Comparison of ENCODE assay signal across 9 mouse cellular contexts in genomic region chr8:72353700-72354045, GRCm38 (mm10). TPM values are rescaled to one million over a fixed set of nuclear protein-coding genes. Genes with fewer than 3 reads are reported as not detected.
DNase-seq lines count a peak whose midpoint lies in the region; ATAC-seq and TF ChIP-seq lines count a peak whose summit lies in the region.
"Had no signal": no experiment of that assay in that cellular context is flagged by ENCODE, and none has a peak within 500 bp of the region (broad histone marks: within the 10 kb centered on the region; RNA-seq: fewer than 3 reads in every experiment).

No protein-coding gene starts in this region.

- 41% methylated on average over 7 of the region's 7 CpGs for WGBS in heart, embryonic 16.5 days
- WGBS in lung, postnatal 0 days, result 53% methylated on average over 7 of the region's 7 CpGs
- WGBS in lung, adult 2 months, result 70% methylated on average over 7 of the region's 7 CpGs
- 65% methylated on average over 7 of the region's 7 CpGs for WGBS in bone marrow, adult 2 months

- intact Hi-C loops in heart, postnatal 14 days (cut with DNase I), result no loop called here

- ATAC-seq in heart, embryonic 16.5 days (replicated peaks; ENCODE audit: extremely low read depth, insufficient read depth, low FRiP score), result no peak
- ATAC-seq in lung, postnatal 0 days, result no peak
- no peak for ATAC-seq in erythroid progenitor cell, adult 5-6 weeks (replicated peaks; ENCODE audit: low FRiP score, poor library complexity, severe bottlenecking)

- no peak for TF ChIP-seq CTCF in lung, postnatal 0 days (IDR thresholded peaks at IDR 0.05)
- no peak for TF ChIP-seq CTCF in lung, adult 2 months (IDR thresholded peaks at IDR 0.05; ENCODE audit: insufficient read depth, low read length)
- TF ChIP-seq CTCF in bone marrow, adult 2 months (IDR thresholded peaks at IDR 0.05; ENCODE audit: control insufficient read depth, insufficient read depth, low read length), result no peak

- no peak overlapping the region for H3K4me3 ChIP-seq in heart, embryonic 16.5 days (ENCODE audit: low read length)
- H3K4me3 ChIP-seq in lung, postnatal 0 days (ENCODE audit: low read depth, low read length), result no peak overlapping the region
- H3K4me3 ChIP-seq in lung, adult 2 months (replicated peaks; ENCODE audit: extremely low read depth, low read depth, low read length), result no peak overlapping the region
- H3K4me3 ChIP-seq in bone marrow, adult 2 months (replicated peaks; ENCODE audit: control insufficient read depth, low read depth, low read length), result no peak overlapping the region

- no peaks in the 10 kb centered on the region for H3K27me3 ChIP-seq in heart, embryonic 16.5 days (ENCODE audit: control insufficient read depth, insufficient read depth, low read length)
- H3K27me3 ChIP-seq in lung, postnatal 0 days (replicated peaks; ENCODE audit: insufficient read depth, low read length), result no peaks in the 10 kb centered on the region

- peak overlapping the region; percentile 24; the same call in 1 of the 2 replicates for H3K9ac ChIP-seq in heart, embryonic 16.5 days (ENCODE audit: low read length)
- no peak overlapping the region for H3K9ac ChIP-seq in lung, postnatal 0 days (replicated peaks; ENCODE audit: low read depth)

- peak overlapping the region; percentile 30 for H3K27ac ChIP-seq in heart, embryonic 16.5 days (ENCODE audit: low read length)
- peak overlapping the region; percentile 65 for H3K27ac ChIP-seq in lung, postnatal 0 days (ENCODE audit: low read length)
- peak overlapping the region; percentile 86 for H3K27ac ChIP-seq in bone marrow, adult 2 months (ENCODE audit: control insufficient read depth, insufficient read depth, low read depth, low read length, poor library complexity)

- no peak overlapping the region for H3K4me2 ChIP-seq in heart, embryonic 16.5 days (ENCODE audit: low read depth, low read length)
- H3K4me2 ChIP-seq in lung, postnatal 0 days (replicated peaks; ENCODE audit: low read depth, low read length), result no peak overlapping the region

- DNase-seq in heart, postnatal 14 days, result no peak
- DNase-seq in lung, postnatal 0 days (ENCODE audit: low spot score), result no peak
- no peak for DNase-seq in lung, adult 2 months
- peak; percentile 68 for DNase-seq in naive thymus-derived CD4-positive, alpha-beta T cell, adult 2 months (ENCODE audit: low read depth)
- DNase-seq in spleen, postnatal 14 days (ENCODE audit: low spot score in 2 of 2), result no peak
- DNase-seq: cerebellum, postnatal 36 days had no signal

- no peak for TF ChIP-seq EP300 in lung, postnatal 0 days (IDR thresholded peaks at IDR 0.05)

- no peaks in the 10 kb centered on the region for H3K9me3 ChIP-seq in heart, embryonic 16.5 days (replicated peaks; ENCODE audit: control insufficient read depth, low read length)
- H3K9me3 ChIP-seq in lung, postnatal 0 days (ENCODE audit: low read length), result no peaks in the 10 kb centered on the region

- H3K4me1 ChIP-seq in heart, embryonic 16.5 days (ENCODE audit: control insufficient read depth, insufficient read depth, low read length), result peaks cover 30% of the 10 kb centered on the region
- H3K4me1 ChIP-seq in lung, postnatal 0 days (ENCODE audit: insufficient read depth, low read depth, low read length), result 0 out of 2 replicates have a peak, but pooled peaks cover 3% of the 10 kb centered on the region
- H3K4me1 ChIP-seq in lung, adult 2 months (ENCODE audit: control insufficient read depth, insufficient read depth, low read length), result peaks cover 30% of the 10 kb centered on the region
- peaks cover 34% of the 10 kb centered on the region for H3K4me1 ChIP-seq in bone marrow, adult 2 months (ENCODE audit: control insufficient read depth, insufficient read depth, low read length)

- peaks cover 10% of the 10 kb centered on the region; the same call in 1 of the 2 replicates for H3K36me3 ChIP-seq in heart, embryonic 16.5 days (ENCODE audit: control insufficient read depth, insufficient read depth)
- no peaks in the 10 kb centered on the region for H3K36me3 ChIP-seq in lung, postnatal 0 days (ENCODE audit: insufficient read depth, low read length)

- no peak for TF ChIP-seq POLR2A in lung, adult 2 months (IDR thresholded peaks at IDR 0.05; ENCODE audit: borderline replicate concordance, extremely low read depth, low read depth, low read length)
- no peak for TF ChIP-seq POLR2A in bone marrow, adult 2 months (IDR thresholded peaks at IDR 0.05; ENCODE audit: borderline replicate concordance, control insufficient read depth, low read depth, low read length)

RNA-seq across cellular contexts. Expression of gene Klf2, which starts 34.8 kb away (rescaled TPM):
- polyA plus RNA-seq in heart, embryonic 16.5 days (2015; fragmentation: Nextera tagmentation; extraction: Ambion mirVana), result 14.8 and 15.3 TPM in 2 replicates
- 100 to 1,000 TPM; 113 to 115 TPM for total RNA-seq in heart, postnatal 14 days (2021)
- 65.3 and 74.1 TPM in 2 replicates for polyA plus RNA-seq in lung, postnatal 0 days (2015; fragmentation: Nextera tagmentation; extraction: Ambion mirVana)
- polyA plus RNA-seq in lung, adult 2 months (2012; rRNA removed), result 144 and 340 TPM in 2 replicates
- 123 and 179 TPM in 2 replicates for polyA plus RNA-seq in bone marrow, adult 2 months (2011; ENCODE audit: insufficient read depth, insufficient read length, low replicate concordance, missing spikeins)
- total RNA-seq in erythroid progenitor cell, adult 5-6 weeks (2015; ENCODE audit: low replicate concordance), result 5.4 and 13.3 TPM in 2 replicates
- 2.9 and 5.5 TPM in 2 replicates for total RNA-seq in erythroid progenitor cell, adult 5-6 weeks (2017; ENCODE audit: low replicate concordance)

RNA-seq across cellular contexts. Expression of gene Gm10282, which starts 48.6 kb away (rescaled TPM):
- polyA plus RNA-seq in heart, embryonic 16.5 days (2015; fragmentation: Nextera tagmentation; extraction: Ambion mirVana), result 15.0 and 30.4 TPM in 2 replicates
- total RNA-seq in heart, postnatal 14 days (2021), result 1 to 10 TPM; 9.7 TPM
- polyA plus RNA-seq in lung, postnatal 0 days (2015; fragmentation: Nextera tagmentation; extraction: Ambion mirVana), result 5.7 and 6.1 TPM in 2 replicates
- polyA plus RNA-seq in lung, adult 2 months (2012; rRNA removed), result 0.53 and 1.8 TPM in 2 replicates
- 514 and 1,002 TPM in 2 replicates for polyA plus RNA-seq in bone marrow, adult 2 months (2011; ENCODE audit: insufficient read depth, insufficient read length, low replicate concordance, missing spikeins)
- 32.8 and 36.5 TPM in 2 replicates for total RNA-seq in erythroid progenitor cell, adult 5-6 weeks (2015; ENCODE audit: low replicate concordance)
- 19.9 and 23.5 TPM in 2 replicates for total RNA-seq in erythroid progenitor cell, adult 5-6 weeks (2017; ENCODE audit: low replicate concordance)

Comparison
In these comparisons a context has a peak if more than half of its experiments do, and no peak if none do; other contexts are left out.
1. H3K27ac ChIP-seq: peak in every context shown above with its lines; median percentile 86 in bone marrow, adult 2 months; 65 in lung, postnatal 0 days; 30 in heart, embryonic 16.5 days.
2. RNA of gene Gm10282, which starts 48.6 kb away (polyA plus RNA-seq): 514 to 1,002 TPM in bone marrow, adult 2 months; 15.0 to 30.4 TPM in heart, embryonic 16.5 days, 5.7 to 6.1 TPM in lung, postnatal 0 days and 0.53 to 1.8 TPM in lung, adult 2 months; every median in the first group is over 10 times any median in the second.